Comparison of ENCODE assay signal across 18 mouse cellular contexts in the genomic region with DNA sequence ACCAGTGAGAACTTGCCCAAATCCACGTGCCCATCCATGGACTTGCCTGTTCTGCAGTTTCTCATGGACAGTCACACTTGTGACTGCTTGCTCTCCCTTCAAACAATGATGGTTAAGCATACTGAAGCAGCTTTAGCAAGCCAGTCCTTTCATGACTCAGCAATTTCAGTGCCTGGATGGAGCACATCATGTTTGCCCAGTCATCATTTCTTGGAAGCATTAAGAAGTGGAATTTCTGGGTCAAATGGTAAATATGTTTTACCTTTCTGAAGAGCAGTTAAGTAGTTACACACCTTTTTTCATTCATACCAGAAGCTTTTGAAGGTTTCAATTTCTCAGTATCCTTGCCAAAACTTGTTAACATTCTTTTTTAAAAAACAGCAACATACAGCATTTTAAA.
DNase-seq lines count a peak whose midpoint lies in the region; ATAC-seq and TF ChIP-seq lines count a peak whose summit lies in the region.
"Had no signal": no experiment of that assay in that cellular context is flagged by ENCODE, and none has a peak within 500 bp of the region (broad histone marks: within the 10 kb centered on the region; RNA-seq: fewer than 3 reads in every experiment).

No protein-coding gene starts in this region.

- peak in 2 of 3 experiments; percentile 6 to 10 for DNase-seq in liver, embryonic 14.5 days (ENCODE audit: low read depth in 3 of 3, low spot score in 3 of 3)
- no peak for DNase-seq in liver
- peak; percentile 42 for DNase-seq in 3T3-L1 (ENCODE audit: low read depth, low spot score)
- peak; percentile 28 for DNase-seq in 416B (ENCODE audit: low read depth)
- peak; percentile 43 for DNase-seq in brain, embryonic 14.5 days (ENCODE audit: low read depth)
- DNase-seq in Muller cell, postnatal 12 days (ENCODE audit: inconsistent ontology term) = no peak
- no peak for DNase-seq in neural tube, embryonic 10.5 days (ENCODE audit: extremely low spot score, low spot score)
- DNase-seq: cerebellum, adult 11-12 months; gastrocnemius, postnatal 36 days; heart, postnatal 10 days; kidney, adult 2 months; kidney, postnatal 25 days; thymus, postnatal 36 days had no signal

- no peaks in the 10 kb centered on the region for H3K36me3 ChIP-seq in liver, embryonic 14.5 days (replicated peaks; ENCODE audit: control insufficient read depth, insufficient read depth, low read depth)
- H3K36me3 ChIP-seq: embryonic facial prominence, embryonic 13.5 days; heart, embryonic 10.5 days; limb, embryonic 10.5 days; liver, embryonic 12.5 days had no signal

- no peak for TF ChIP-seq CTCF in liver, embryonic 14.5 days (IDR thresholded peaks at IDR 0.05; ENCODE audit: low read depth)
- no peak for TF ChIP-seq CTCF in brain, embryonic 14.5 days (IDR thresholded peaks at IDR 0.05; ENCODE audit: borderline replicate concordance, extremely low read depth, insufficient read depth, insufficient read length)

- H3K4me1 ChIP-seq in liver, embryonic 14.5 days (replicated peaks; ENCODE audit: control insufficient read depth in 2 of 2, insufficient read depth in 2 of 2, low read length in 1 of 2) = no peaks in the 10 kb centered on the region; a peak in 1 of 4 replicates

- 56% methylated on average over 1 of the region's 1 CpGs for WGBS in liver, embryonic 14.5 days (ENCODE audit: insufficient replicate concordance)

- TF ChIP-seq EP300 in liver, embryonic 14.5 days (IDR thresholded peaks at IDR 0.05; ENCODE audit: low read depth) = no peak

- TF ChIP-seq POLR2A in brain, embryonic 14.5 days (IDR thresholded peaks at IDR 0.05; ENCODE audit: borderline replicate concordance, extremely low read depth, insufficient read depth, insufficient read length, poor library complexity, severe bottlenecking) = no peak

- no peak for ATAC-seq in liver, embryonic 14.5 days (ENCODE audit: insufficient read depth)
- ATAC-seq: liver, embryonic 12.5 days had no signal

- H3K4me2 ChIP-seq in liver, embryonic 14.5 days (ENCODE audit: low read depth) = no peak overlapping the region
- H3K4me2 ChIP-seq: embryonic facial prominence, embryonic 13.5 days; liver, embryonic 12.5 days had no signal

- H3K9ac ChIP-seq in liver, embryonic 14.5 days (replicated peaks) = no peak overlapping the region
- H3K9ac ChIP-seq: embryonic facial prominence, embryonic 13.5 days; liver, embryonic 12.5 days had no signal

- H3K9me3 ChIP-seq in liver, embryonic 14.5 days (ENCODE audit: control insufficient read depth, low read length) = no peaks in the 10 kb centered on the region
- H3K9me3 ChIP-seq: embryonic facial prominence, embryonic 13.5 days; heart, embryonic 10.5 days; limb, embryonic 10.5 days; liver, embryonic 12.5 days had no signal

- no peaks in the 10 kb centered on the region for H3K27me3 ChIP-seq in liver, embryonic 14.5 days (ENCODE audit: control insufficient read depth, insufficient read depth, low read length)
- H3K27me3 ChIP-seq: embryonic facial prominence, embryonic 13.5 days; liver, embryonic 12.5 days had no signal

- H3K4me3 ChIP-seq in liver, embryonic 14.5 days (ENCODE audit: insufficient read depth in 1 of 2, low read depth in 2 of 2, low read length in 2 of 2) = no peak overlapping the region
- H3K4me3 ChIP-seq: embryonic facial prominence, embryonic 13.5 days; heart, embryonic 10.5 days; left cerebral cortex, adult 2 months; limb, embryonic 10.5 days; liver, embryonic 12.5 days had no signal

- H3K27ac ChIP-seq in liver, embryonic 14.5 days = no peak overlapping the region
- H3K27ac ChIP-seq: embryonic facial prominence, embryonic 13.5 days; heart, embryonic 10.5 days; left cerebral cortex, adult 2 months; limb, embryonic 10.5 days; liver, embryonic 12.5 days had no signal

Comparison
In these comparisons a context has a peak if more than half of its experiments do, and no peak if none do; other contexts are left out.
1. DNase-seq: peak in liver, embryonic 14.5 days (2 of 3), 3T3-L1 (single experiment), 416B (single experiment) and brain, embryonic 14.5 days (single experiment); none in liver (single experiment), Muller cell, postnatal 12 days (single experiment) and neural tube, embryonic 10.5 days (single experiment).